Mouse (Mus musculus) lung, postnatal 0 days (tissue): ENCODE data around the gene Slc22a8. TPM values are rescaled to one million over a fixed set of nuclear protein-coding genes. Genes with fewer than 3 reads are reported as not detected.
A peak's percentile ranks its signal among the peaks of the same experiment; 100 is the strongest.

Experiments
- ATAC-seq: fragments of 200-750 bp; cut with Nextera tagmentation; 2 replicates; pipeline ENCODE4 v1.8.0; 2017; ENCODE audit warnings: moderate library complexity
- DNase-seq: peaks from one replicate; pipeline ENCODE4 v3.0.0-alpha.2; 2016; ENCODE audit warnings: low spot score
- H3K27ac ChIP-seq: fragments of 300-500 bp; sonication (generic); 2 replicates; pipeline ENCODE4 v1.5.1; 2014; ENCODE audit warnings: antibody characterized with exemption, mild to moderate bottlenecking, low read length, mixed read lengths
- H3K27me3 ChIP-seq: fragments of 300-500 bp; sonication (generic); replicated peaks from 2 replicates; pipeline ENCODE4 v1.6.1; 2014; ENCODE audit warnings: low read length, mixed read lengths; ENCODE audit not compliant: insufficient read depth
- H3K36me3 ChIP-seq: fragments of 300-500 bp; sonication (generic); 2 replicates; pipeline ENCODE4 v1.6.1; 2014; ENCODE audit warnings: low read length, mixed read lengths; ENCODE audit not compliant: insufficient read depth
- H3K4me1 ChIP-seq: fragments of 300-500 bp; sonication (generic); 2 replicates; pipeline ENCODE4 v1.6.1; 2014; ENCODE audit warnings: antibody characterized with exemption, low read depth, low read length, mixed read lengths; ENCODE audit not compliant: insufficient read depth
- H3K4me2 ChIP-seq: fragments of 300-500 bp; sonication (generic); replicated peaks from 2 replicates; pipeline ENCODE4 v1.6.1; 2014; ENCODE audit warnings: low read depth, mild to moderate bottlenecking, low read length, moderate library complexity, mixed read lengths
- H3K4me3 ChIP-seq: fragments of 300-500 bp; sonication (generic); 2 replicates; pipeline ENCODE4 v1.5.1; 2014; ENCODE audit warnings: low read depth, low read length
- H3K9ac ChIP-seq: fragments of 300-500 bp; sonication (generic); replicated peaks from 2 replicates; pipeline ENCODE4 v1.6.1; 2014; ENCODE audit warnings: low read depth, mild to moderate bottlenecking
- H3K9me3 ChIP-seq: fragments of 300-500 bp; sonication (generic); 2 replicates; pipeline ENCODE4 v1.6.1; 2016; ENCODE audit warnings: low read length, mixed read lengths
- CTCF ChIP-seq: IDR thresholded peaks from 2 replicates; pipeline ENCODE4 v1.5.1; 2016; ENCODE audit warnings: antibody characterized with exemption, mild to moderate bottlenecking
- EP300 ChIP-seq: IDR thresholded peaks from 2 replicates; pipeline ENCODE4 v1.6.1; 2016; ENCODE audit warnings: antibody characterized with exemption, mild to moderate bottlenecking, control low read depth
- WGBS: fragments of 180-500 bp; shearing (Covaris S2); extraction: QIAGEN DNeasy Blood & Tissue Kit; methylation state at CpG from one replicate; pipeline ENCODE4 v1.1.7; 2014; 5-methylcytosine and 5-hydroxymethylcytosine counted together
- polyA plus RNA-seq: library from polyadenylated mRNA; unstranded; fragments of >200 nt; fragmentation: Nextera tagmentation; extraction: Ambion mirVana; gene quantifications from 2 replicates; pipeline ENCODE4 v1.2.1, GENCODE M21; 2015

The Slc22a8 gene
- polyA plus RNA-seq: 0.20 and 0.56 TPM in 2 replicates

- ATAC-seq (peak; percentile 21; the same call in 1 of the 2 replicates), DNase-seq (peak; percentile 6)
- Histone ChIP-seq H3K9ac (no peak within 1 kb of the TSS), H3K4me3 (no peak within 1 kb of the TSS), H3K36me3 (no peaks in the 10 kb centered on the region), H3K27ac (no peak within 1 kb of the TSS), H3K9me3 (no peaks in the 10 kb centered on the region), H3K4me1 (no peaks in the 10 kb centered on the region), H3K27me3 (no peaks in the 10 kb centered on the region), H3K4me2 (no peak within 1 kb of the TSS)
- TF ChIP-seq CTCF (no peak), EP300 (no peak)
- 50% methylated on average over 8 of the region's 8 CpGs for WGBS
Measured at GRCm38 (mm10) chr19:8590954-8591353, at the start of gene Slc22a8. TSS of gene Slc22a8 (plus strand) at chr19:8591254.

GRCm38 (mm10) chr19:8558897-8559296 lies 32.2 kb upstream of the Slc22a8 start:
- TF ChIP-seq CTCF (no peak), EP300 (no peak)
- Histone ChIP-seq H3K9ac (no peak overlapping the region), H3K27ac (no peak overlapping the region), H3K4me3 (no peak overlapping the region), H3K36me3 (no peaks in the 10 kb centered on the region), H3K4me2 (no peak overlapping the region), H3K9me3 (no peaks in the 10 kb centered on the region), H3K4me1 (no peaks in the 10 kb centered on the region), H3K27me3 (no peaks in the 10 kb centered on the region)
- ATAC-seq (no peak), DNase-seq (no peak)
- WGBS: 43% methylated on average over 2 of the region's 2 CpGs

GRCm38 (mm10) chr19:8564021-8564420 lies 27.0 kb upstream of the Slc22a8 start:
- no peaks in the 10 kb centered on the region for H3K4me1 ChIP-seq
- H3K36me3 ChIP-seq: no peaks in the 10 kb centered on the region
- no peak overlapping the region for H3K4me2 ChIP-seq
- ATAC-seq (no peak), DNase-seq (no peak)
- H3K27ac ChIP-seq: no peak overlapping the region
- 34% methylated on average over 2 of the region's 2 CpGs for WGBS
- no peak overlapping the region for H3K4me3 ChIP-seq
- H3K9me3 ChIP-seq: no peaks in the 10 kb centered on the region
- no peak overlapping the region for H3K9ac ChIP-seq
- TF ChIP-seq CTCF: no peak
- no peaks in the 10 kb centered on the region for H3K27me3 ChIP-seq

- no peak overlapping the region for H3K4me3 ChIP-seq
- DNase-seq (no peak), ATAC-seq (no peak)
- H3K27ac ChIP-seq: no peak overlapping the region
- no peak for TF ChIP-seq CTCF
- H3K36me3 ChIP-seq: no peaks in the 10 kb centered on the region
- no peaks in the 10 kb centered on the region for H3K27me3 ChIP-seq
- H3K4me1 ChIP-seq: no peaks in the 10 kb centered on the region
- H3K4me2 ChIP-seq: no peak overlapping the region
- WGBS: 42% methylated on average over 3 of the region's 3 CpGs
- H3K9ac ChIP-seq: no peak overlapping the region
- H3K9me3 ChIP-seq: no peaks in the 10 kb centered on the region
Measured at GRCm38 (mm10) chr19:8564469-8564868, 26.6 kb upstream of the Slc22a8 start.

GRCm38 (mm10) chr19:8565262-8565661 lies 25.8 kb upstream of the Slc22a8 start:
- DNase-seq (no peak), ATAC-seq (no peak)
- Histone ChIP-seq H3K36me3 (no peaks in the 10 kb centered on the region), H3K4me3 (no peak overlapping the region), H3K27me3 (no peaks in the 10 kb centered on the region), H3K4me2 (no peak overlapping the region), H3K9ac (no peak overlapping the region), H3K27ac (no peak overlapping the region), H3K4me1 (no peaks in the 10 kb centered on the region), H3K9me3 (no peaks in the 10 kb centered on the region)
- TF ChIP-seq EP300 (no peak), CTCF (no peak)
- WGBS: 37% methylated on average over 2 of the region's 2 CpGs

GRCm38 (mm10) chr19:8565985-8566384 lies 25.1 kb upstream of the Slc22a8 start:
- no peak for DNase-seq
- Histone ChIP-seq H3K27me3 (no peaks in the 10 kb centered on the region), H3K4me1 (no peaks in the 10 kb centered on the region), H3K9me3 (no peaks in the 10 kb centered on the region), H3K4me2 (no peak overlapping the region), H3K27ac (no peak overlapping the region), H3K36me3 (no peaks in the 10 kb centered on the region), H3K4me3 (no peak overlapping the region), H3K9ac (no peak overlapping the region)
- 42% methylated on average over 4 of the region's 4 CpGs for WGBS
- ATAC-seq: no peak
- no peak for TF ChIP-seq EP300
- TF ChIP-seq CTCF: no peak
